Mouse (Mus musculus) neural tube, embryonic 11.5 days (tissue): ENCODE measurements at regions not wholly inside any gene's neighbourhood (a gene's known extent, or its start where the extent isn't known, plus 50 kb on each side); places are given as distances from the start of the nearest gene placed in this dataset.

Experiments used
- ATAC-seq: fragments of 200-750 bp; cut with Nextera tagmentation; 2 replicates; pipeline ENCODE4 v1.8.0; 2017; ENCODE audit warnings: moderate number of reproducible peaks, mild to moderate bottlenecking, moderate TSS enrichment, moderate library complexity; ENCODE audit not compliant: insufficient read depth, low FRiP score, low TSS enrichment
- DNase-seq: peaks from one replicate; pipeline ENCODE4 v3.0.0-alpha.2; 2015; ENCODE audit warnings: low spot score
- H3K27ac ChIP-seq: fragments of 300-500 bp; sonication (generic); 2 replicates; pipeline ENCODE4 v1.5.1; 2014; ENCODE audit warnings: low read depth, mild to moderate bottlenecking, low read length
- H3K27me3 ChIP-seq: fragments of 300-500 bp; sonication (generic); 2 replicates; pipeline ENCODE4 v1.6.1; 2014; ENCODE audit warnings: mild to moderate bottlenecking, low read length, mixed read lengths; ENCODE audit not compliant: control insufficient read depth, insufficient read depth
- H3K36me3 ChIP-seq: fragments of 300-500 bp; sonication (generic); 2 replicates; pipeline ENCODE4 v1.6.1; 2014; ENCODE audit warnings: mild to moderate bottlenecking, low read length, moderate library complexity, mixed read lengths; ENCODE audit not compliant: control insufficient read depth, insufficient read depth
- H3K4me1 ChIP-seq: fragments of 300-500 bp; sonication (generic); 2 replicates; pipeline ENCODE4 v1.6.1; 2014; ENCODE audit warnings: low read length, mixed read lengths; ENCODE audit not compliant: control insufficient read depth, insufficient read depth
- H3K4me2 ChIP-seq: fragments of 300-500 bp; sonication (generic); 2 replicates; pipeline ENCODE4 v1.6.1; 2014; ENCODE audit warnings: low read depth, mild to moderate bottlenecking, moderate library complexity
- H3K4me3 ChIP-seq: fragments of 300-500 bp; sonication (generic); 2 replicates; pipeline ENCODE4 v1.5.1; 2014; ENCODE audit warnings: low read depth, low read length
- H3K9ac ChIP-seq: fragments of 300-500 bp; sonication (generic); 2 replicates; pipeline ENCODE4 v1.6.1; 2014; ENCODE audit warnings: mild to moderate bottlenecking, low read length
- H3K9me3 ChIP-seq: fragments of 300-500 bp; sonication (generic); 2 replicates; pipeline ENCODE4 v1.6.1; 2016; ENCODE audit warnings: low read length; ENCODE audit not compliant: control insufficient read depth
- whole genome bisulfite sequencing: fragments of 180-500 bp; shearing (Covaris S2); extraction: QIAGEN DNeasy Blood & Tissue Kit; methylation state at CpG from one replicate; pipeline ENCODE4 v1.1.7; 2014; 5-methylcytosine and 5-hydroxymethylcytosine counted together

DNA sequence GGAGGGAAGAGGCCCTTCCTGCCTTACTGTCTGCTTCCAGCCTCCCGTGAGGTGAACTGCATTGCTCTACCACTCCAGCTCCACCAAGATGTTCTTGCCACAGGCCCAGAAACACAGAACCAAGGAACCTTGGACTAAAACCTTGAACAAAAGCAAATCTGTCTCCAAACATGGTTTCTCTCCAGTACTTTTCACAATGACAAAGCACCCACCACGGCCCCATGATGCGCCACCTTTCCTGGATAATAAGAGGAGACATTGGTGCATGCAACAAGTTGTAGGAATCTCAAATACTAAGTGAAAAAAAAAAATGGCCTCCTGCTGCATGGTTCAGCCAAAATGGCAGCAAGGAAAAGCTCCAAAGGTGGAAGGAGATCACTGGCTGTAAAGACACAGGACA lies 172.6 kb downstream of the Rps15a start:
- Histone ChIP-seq H3K9me3 (no peaks in the 10 kb centered on the region), H3K4me3 (no peak overlapping the region), H3K36me3 (no peaks in the 10 kb centered on the region), H3K27me3 (no peaks in the 10 kb centered on the region), H3K4me2 (no peak overlapping the region), H3K4me1 (no peaks in the 10 kb centered on the region), H3K9ac (no peak overlapping the region), H3K27ac (no peak overlapping the region)
- WGBS: 95% methylated on average over 3 of the region's 3 CpGs
- no peak for DNase-seq
- ATAC-seq: no peak

DNA sequence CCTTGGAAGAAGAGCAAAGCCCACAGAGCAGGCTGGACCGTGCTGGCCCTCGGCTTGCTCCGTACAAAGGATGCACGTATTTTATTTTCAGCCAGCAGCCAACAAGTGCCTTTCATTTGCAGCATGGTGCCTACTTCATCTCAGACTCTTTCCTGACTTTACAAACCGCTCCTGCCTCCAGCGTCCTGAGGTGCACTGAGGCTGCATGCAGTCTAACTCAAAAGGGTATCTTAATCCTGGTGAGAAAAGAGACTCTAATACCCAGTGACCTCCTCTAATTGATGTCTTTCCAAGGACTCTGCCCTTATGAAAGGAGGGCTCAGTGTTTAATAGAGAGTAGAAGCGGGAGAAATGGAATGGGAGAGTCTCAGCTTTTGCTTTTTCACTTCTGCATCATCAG lies 176.4 kb downstream of the Rps15a start:
- Histone ChIP-seq H3K27ac (no peak overlapping the region), H3K9ac (no peak overlapping the region), H3K27me3 (no peaks in the 10 kb centered on the region), H3K36me3 (no peaks in the 10 kb centered on the region), H3K4me1 (no peaks in the 10 kb centered on the region), H3K9me3 (no peaks in the 10 kb centered on the region), H3K4me3 (no peak overlapping the region), H3K4me2 (no peak overlapping the region)
- ATAC-seq (no peak), DNase-seq (no peak)
- WGBS: 76% methylated on average over 7 of the region's 7 CpGs

- no peak for ATAC-seq
- Histone ChIP-seq H3K27me3 (no peaks in the 10 kb centered on the region), H3K36me3 (no peaks in the 10 kb centered on the region), H3K4me2 (no peak overlapping the region), H3K27ac (no peak overlapping the region), H3K9ac (no peak overlapping the region), H3K4me3 (no peak overlapping the region), H3K9me3 (no peaks in the 10 kb centered on the region), H3K4me1 (no peaks in the 10 kb centered on the region)
- DNase-seq: no peak
- 83% methylated on average over 3 of the region's 3 CpGs for WGBS
Observed at GRCm38 (mm10) chr7:117934908-117935307, 181.1 kb downstream of the Rps15a start.

GRCm38 (mm10) chr7:117931234-117931895 lies 184.6 kb downstream of the Rps15a start:
- Histone ChIP-seq H3K9ac (no peak overlapping the region), H3K4me3 (no peak overlapping the region), H3K4me1 (no peaks in the 10 kb centered on the region), H3K27me3 (no peaks in the 10 kb centered on the region), H3K27ac (no peak overlapping the region), H3K36me3 (no peaks in the 10 kb centered on the region), H3K9me3 (no peaks in the 10 kb centered on the region), H3K4me2 (no peak overlapping the region)
- 68% methylated on average over 12 of the region's 12 CpGs for WGBS
- DNase-seq (no peak), ATAC-seq (no peak)

DNA sequence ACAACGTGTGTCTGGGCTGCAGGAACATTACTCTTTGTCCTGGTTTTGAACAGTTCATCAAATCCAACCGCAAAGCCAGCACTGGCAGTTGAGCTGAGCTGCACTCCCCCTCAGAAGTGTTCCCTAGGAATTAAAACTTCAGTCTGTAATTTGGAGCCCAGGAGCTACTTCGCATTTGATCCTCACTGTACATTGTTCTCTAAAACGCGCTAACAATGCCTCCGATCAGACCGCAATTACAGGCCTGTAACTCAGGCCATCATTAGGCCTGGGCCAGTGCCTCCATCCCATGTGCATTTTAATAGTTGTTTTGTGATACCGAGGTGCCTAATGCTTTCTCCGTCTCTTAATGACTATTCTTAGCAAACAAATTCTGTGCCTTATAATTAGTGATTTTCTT lies 185.6 kb downstream of the Rps15a start:
- Histone ChIP-seq H3K4me2 (no peak overlapping the region), H3K27ac (no peak overlapping the region), H3K4me3 (no peak overlapping the region), H3K9me3 (no peaks in the 10 kb centered on the region), H3K4me1 (no peaks in the 10 kb centered on the region), H3K36me3 (no peaks in the 10 kb centered on the region), H3K9ac (no peak overlapping the region), H3K27me3 (no peaks in the 10 kb centered on the region)
- WGBS: 80% methylated on average over 9 of the region's 9 CpGs
- DNase-seq (no peak), ATAC-seq (no peak)

GRCm38 (mm10) chr7:117926396-117926795 lies 189.6 kb downstream of the Rps15a start:
- Histone ChIP-seq H3K36me3 (no peaks in the 10 kb centered on the region), H3K9ac (no peak overlapping the region), H3K4me2 (no peak overlapping the region), H3K27me3 (no peaks in the 10 kb centered on the region), H3K9me3 (no peaks in the 10 kb centered on the region), H3K4me3 (no peak overlapping the region), H3K27ac (no peak overlapping the region), H3K4me1 (no peaks in the 10 kb centered on the region)
- DNase-seq: no peak
- 24% methylated on average over 1 of the region's 1 CpGs for WGBS
- ATAC-seq: no peak

GRCm38 (mm10) chr7:117922270-117922669 lies 193.7 kb downstream of the Rps15a start:
- DNase-seq (no peak), ATAC-seq (no peak)
- H3K4me1 ChIP-seq: no peaks in the 10 kb centered on the region
- H3K36me3 ChIP-seq: no peaks in the 10 kb centered on the region
- no peaks in the 10 kb centered on the region for H3K9me3 ChIP-seq
- H3K9ac ChIP-seq: no peak overlapping the region
- H3K4me3 ChIP-seq: no peak overlapping the region
- no peak overlapping the region for H3K27ac ChIP-seq
- no peaks in the 10 kb centered on the region for H3K27me3 ChIP-seq
- H3K4me2 ChIP-seq: no peak overlapping the region

DNA sequence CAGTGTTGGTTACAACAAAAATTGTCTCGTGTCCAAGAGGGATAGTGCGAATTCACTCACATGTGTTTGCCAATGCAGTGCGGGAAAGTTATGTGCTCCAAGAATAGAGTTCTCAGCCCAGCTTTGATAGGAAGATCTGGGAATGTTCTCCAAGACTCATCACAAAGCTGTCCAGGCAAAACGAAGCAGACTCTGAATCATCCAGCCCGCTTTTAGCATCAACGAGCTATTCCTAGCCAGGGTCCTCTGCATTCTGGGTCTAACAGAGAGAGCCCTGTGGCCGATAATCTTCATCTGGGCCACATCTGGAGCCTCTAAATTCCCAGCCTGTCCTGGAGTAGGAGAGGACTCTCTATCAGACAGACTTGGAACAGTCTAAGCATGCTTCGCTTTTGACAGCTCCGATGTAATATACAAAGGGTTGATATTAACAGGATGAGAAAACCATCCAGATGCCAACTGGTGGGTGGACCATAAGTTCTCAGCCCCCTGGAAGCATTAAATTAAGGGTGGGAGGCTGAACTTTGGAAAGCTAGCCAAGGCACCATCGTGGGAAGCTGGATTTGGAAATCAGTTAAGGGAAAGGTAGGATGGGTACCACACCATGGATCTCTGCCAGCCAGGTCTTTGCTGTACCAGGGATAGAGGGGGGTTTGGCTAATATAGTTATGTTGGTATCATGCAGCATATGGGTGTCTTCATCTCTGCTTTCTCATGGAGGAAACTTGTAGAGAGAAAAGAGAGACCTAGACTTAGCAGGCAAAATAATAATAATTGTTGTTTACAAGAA lies 197.6 kb downstream of the Rps15a start:
- Histone ChIP-seq H3K27ac (no peak overlapping the region), H3K9ac (no peak overlapping the region), H3K4me1 (no peaks in the 10 kb centered on the region), H3K9me3 (no peaks in the 10 kb centered on the region), H3K4me3 (no peak overlapping the region), H3K27me3 (no peaks in the 10 kb centered on the region), H3K36me3 (no peaks in the 10 kb centered on the region), H3K4me2 (no peak overlapping the region)
- WGBS: 91% methylated on average over 10 of the region's 10 CpGs
- DNase-seq (no peak), ATAC-seq (no peak)

- Histone ChIP-seq H3K4me1 (no peaks in the 10 kb centered on the region), H3K36me3 (no peaks in the 10 kb centered on the region), H3K9me3 (no peaks in the 10 kb centered on the region), H3K9ac (no peak overlapping the region), H3K27ac (no peak overlapping the region), H3K4me3 (no peak overlapping the region), H3K4me2 (no peak overlapping the region), H3K27me3 (no peaks in the 10 kb centered on the region)
- ATAC-seq (no peak), DNase-seq (no peak)
- WGBS: 86% methylated on average over 6 of the region's 6 CpGs
Observed at GRCm38 (mm10) chr7:117916915-117917314, 199.1 kb downstream of the Rps15a start.
